Mouse (Mus musculus) heart, postnatal 0 days (tissue): ENCODE measurements around the gene Vps16.

Source experiments
- CTCF ChIP-seq: IDR thresholded peaks from 2 replicates; pipeline ENCODE4 v1.5.1; 2016; ENCODE audit warnings: antibody characterized with exemption, control low read depth, low read depth
- EP300 ChIP-seq: IDR thresholded peaks from 2 replicates; pipeline ENCODE4 v1.6.1; 2016; ENCODE audit warnings: antibody characterized with exemption, low read depth

- TF ChIP-seq CTCF: no peak
- no peak for TF ChIP-seq EP300
Measured at GRCm38 (mm10) chr2:130449021-130449793, 25.1 kb downstream of the Vps16 start.
